Mouse (Mus musculus) spleen, adult 2 months (tissue): ENCODE data around the gene Unc119. TPM values are rescaled to one million over a fixed set of nuclear protein-coding genes. Genes with fewer than 3 reads are reported as not detected.

Source experiments
- DNase-seq, 2 experiments: peaks; one replicate each; pipeline versions ENCODE4 v3.0.0 to v3.0.0-alpha.2; 2012 to 2021; ENCODE audit warnings: low spot score in 2 of 2, low read depth in 1 of 2
- H3K27ac ChIP-seq: fragments of 200-500 bp; 2 replicates; pipeline ENCODE4 v1.5.1; 2012; ENCODE audit warnings: low read length, inconsistent platforms; ENCODE audit not compliant: insufficient read depth
- H3K27me3 ChIP-seq: fragments of 200-500 bp; 2 replicates; pipeline ENCODE4 v1.6.1; 2012; ENCODE audit warnings: mild to moderate bottlenecking, moderate library complexity, low read length, inconsistent platforms; ENCODE audit not compliant: control insufficient read depth, insufficient read depth
- H3K36me3 ChIP-seq: fragments of 200-500 bp; 2 replicates; pipeline ENCODE4 v1.6.1; 2012; ENCODE audit warnings: mild to moderate bottlenecking, low read length, inconsistent platforms; ENCODE audit not compliant: control insufficient read depth, insufficient read depth
- H3K4me1 ChIP-seq: fragments of 200-500 bp; 2 replicates; pipeline ENCODE4 v1.6.1; 2011; ENCODE audit warnings: inconsistent platforms; ENCODE audit not compliant: control insufficient read depth, insufficient read depth, insufficient read length
- H3K4me3 ChIP-seq: fragments of 200-500 bp; 2 replicates; pipeline ENCODE4 v1.5.1; 2011; ENCODE audit warnings: mild to moderate bottlenecking, inconsistent platforms; ENCODE audit not compliant: insufficient read depth, insufficient read length; ENCODE audit errors: extremely low read depth
- CTCF ChIP-seq: fragments of 200-500 bp; IDR thresholded peaks from 2 replicates; pipeline ENCODE4 v1.5.1; 2011; ENCODE audit warnings: mild to moderate bottlenecking, inconsistent platforms; ENCODE audit not compliant: insufficient read depth, insufficient read length, insufficient replicate concordance; ENCODE audit errors: extremely low read depth
- POLR2A ChIP-seq: fragments of 200-500 bp; IDR thresholded peaks from 2 replicates; pipeline ENCODE4 v1.6.1; 2011; ENCODE audit warnings: low read depth, low read length, inconsistent platforms
- WGBS: fragments of 180-500 bp; shearing (Covaris S2); methylation state at CpG from one replicate; pipeline ENCODE4 v1.1.7; 2018; 5-methylcytosine and 5-hydroxymethylcytosine counted together
- polyA plus RNA-seq: library from polyadenylated mRNA; depleted of rRNA; stranded (reverse); fragments of >200 nt; gene quantifications from 2 replicates; pipeline ENCODE4 v1.2.3, GENCODE M21; 2012; rRNA removed

The Unc119 gene
- polyA plus RNA-seq, 1 experiment, result 66.6 TPM

- WGBS, result 90% methylated on average over 6 of the region's 6 CpGs
- H3K27me3 ChIP-seq, result no peaks in the 10 kb centered on the region
- H3K4me1 ChIP-seq, result no peaks in the 10 kb centered on the region
- TF ChIP-seq POLR2A (no peak), CTCF (no peak)
- H3K4me3 ChIP-seq, result no peak overlapping the region
- H3K36me3 ChIP-seq, result no peaks in the 10 kb centered on the region
- no peak overlapping the region for H3K27ac ChIP-seq
- no peak for DNase-seq
These were observed 54.9 kb downstream of the Unc119 start for GRCm38 (mm10) chr11:78398212-78398611.

Other genes with a start within 250 kb of the Unc119 start
- 12.5 and 15.2 TPM in 2 replicates for gene Fam222b, start 248.8 kb upstream of the Unc119 start, polyA plus RNA-seq
- 43.4 and 54.3 TPM in 2 replicates for gene Traf4, start 177.9 kb upstream of the Unc119 start, polyA plus RNA-seq
- 17.6 and 20.4 TPM in 2 replicates for gene Nek8, start 166.8 kb upstream of the Unc119 start, polyA plus RNA-seq
- gene Tlcd1, start 166.8 kb upstream of the Unc119 start, polyA plus RNA-seq, result 10.4 and 16.9 TPM in 2 replicates
- gene Rpl23a, start 159.9 kb upstream of the Unc119 start, polyA plus RNA-seq, result 126 and 169 TPM in 2 replicates
- gene Rab34, start 155.1 kb upstream of the Unc119 start, polyA plus RNA-seq, result 10.8 and 15.6 TPM in 2 replicates
- gene Proca1, start 150.1 kb upstream of the Unc119 start, polyA plus RNA-seq, result 0.19 and 0.20 TPM in 2 replicates
- 59.1 and 60.7 TPM in 2 replicates for gene Sdf2, start 97.7 kb upstream of the Unc119 start, polyA plus RNA-seq
- 20.2 and 20.6 TPM in 2 replicates for gene Supt6, start 97.5 kb upstream of the Unc119 start, polyA plus RNA-seq
- gene 2610507B11Rik, start 81.7 kb upstream of the Unc119 start, polyA plus RNA-seq, result 41.4 and 46.3 TPM in 2 replicates
- gene BC030499, start 52.6 kb upstream of the Unc119 start, polyA plus RNA-seq, result 0.22 and 0.32 TPM in 2 replicates
- 7.2 and 10.2 TPM in 2 replicates for gene Spag5, start 42.0 kb upstream of the Unc119 start, polyA plus RNA-seq
- 3.6 and 4.4 TPM in 2 replicates for gene Aldoc, start 20.5 kb upstream of the Unc119 start, polyA plus RNA-seq
- gene Pigs, start 15.1 kb upstream of the Unc119 start, polyA plus RNA-seq, result 66.7 and 81.9 TPM in 2 replicates
- not detected in 2 replicates for gene Foxn1, start 43.1 kb downstream of the Unc119 start, polyA plus RNA-seq
- 0.28 and 0.41 TPM in 2 replicates for gene Slc13a2, start 78.7 kb downstream of the Unc119 start, polyA plus RNA-seq
- gene Slc46a1, start 122.2 kb downstream of the Unc119 start, polyA plus RNA-seq, result 5.5 and 6.1 TPM in 2 replicates
- 0.51 and 1.0 TPM in 2 replicates for gene Sarm1, start 154.3 kb downstream of the Unc119 start, polyA plus RNA-seq
- 2.6 and 3.0 TPM in 2 replicates for gene Vtn, start 155.6 kb downstream of the Unc119 start, polyA plus RNA-seq
- gene Sebox, start 160.0 kb downstream of the Unc119 start, polyA plus RNA-seq, result not detected in 2 replicates
- 8.7 and 9.8 TPM in 2 replicates for gene Tmem199, start 168.7 kb downstream of the Unc119 start, polyA plus RNA-seq
- 21.0 and 22.7 TPM in 2 replicates for gene Poldip2, start 168.7 kb downstream of the Unc119 start, polyA plus RNA-seq
- gene Tnfaip1, start 192.8 kb downstream of the Unc119 start, polyA plus RNA-seq, result 10.4 and 11.8 TPM in 2 replicates
- gene Ift20, start 192.9 kb downstream of the Unc119 start, polyA plus RNA-seq, result 41.7 and 44.8 TPM in 2 replicates
- 15.6 and 19.9 TPM in 2 replicates for gene Tmem97, start 207.3 kb downstream of the Unc119 start, polyA plus RNA-seq